Mouse (Mus musculus): ENCODE measurements around the gene Afap1l2.

- TF ChIP-seq EP300 (IDR thresholded peaks at IDR 0.05; ENCODE audit: insufficient read depth, low read depth, low read length) = no peak
- TF ChIP-seq CTCF (IDR thresholded peaks at IDR 0.05; ENCODE audit: low read depth, low read length) = no peak
- TF ChIP-seq POLR2A (IDR thresholded peaks at IDR 0.05; ENCODE audit: insufficient read depth, low read length) = no peak
Measured at GRCm38 (mm10) chr19:56907850-56908249, 100.2 kb downstream of the Afap1l2 start.

Data from ES-Bruce4 (cell line).